Mouse (Mus musculus) midbrain, embryonic 13.5 days (tissue): ENCODE measurements around the gene Gabrb1. TPM values are rescaled to one million over a fixed set of nuclear protein-coding genes. Genes with fewer than 3 reads are reported as not detected.
"Not testable (repeated sequence)": the region's sequence is repeated elsewhere in the genome, so short reads cannot be mapped to it uniquely, and the experiment has no call there.

Experiments
- ATAC-seq: fragments of 200-750 bp; cut with Nextera tagmentation; 2 replicates; pipeline ENCODE4 v1.8.0; 2017; ENCODE audit warnings: mild to moderate bottlenecking, moderate TSS enrichment, moderate library complexity
- H3K27ac ChIP-seq: fragments of 300-500 bp; sonication (generic); 2 replicates; pipeline ENCODE4 v1.5.1; 2015; ENCODE audit warnings: inconsistent platforms, mild to moderate bottlenecking, moderate library complexity
- H3K27me3 ChIP-seq: fragments of 300-500 bp; sonication (generic); 2 replicates; pipeline ENCODE4 v1.6.1; 2015; ENCODE audit warnings: mild to moderate bottlenecking, inconsistent platforms
- H3K36me3 ChIP-seq: fragments of 300-500 bp; sonication (generic); 2 replicates; pipeline ENCODE4 v1.6.1; 2015; ENCODE audit warnings: mild to moderate bottlenecking, inconsistent platforms
- H3K4me1 ChIP-seq: fragments of 300-500 bp; sonication (generic); replicated peaks from 2 replicates; pipeline ENCODE4 v1.6.1; 2015; ENCODE audit warnings: inconsistent platforms
- H3K4me2 ChIP-seq: fragments of 300-500 bp; sonication (generic); replicated peaks from 2 replicates; pipeline ENCODE4 v1.6.1; 2015; ENCODE audit warnings: moderate library complexity, mild to moderate bottlenecking, inconsistent platforms
- H3K4me3 ChIP-seq: fragments of 300-500 bp; sonication (generic); replicated peaks from 2 replicates; pipeline ENCODE4 v1.5.1; 2015; ENCODE audit warnings: mild to moderate bottlenecking, inconsistent platforms
- H3K9ac ChIP-seq: fragments of 300-500 bp; sonication (generic); replicated peaks from 2 replicates; pipeline ENCODE4 v1.6.1; 2015; ENCODE audit warnings: mild to moderate bottlenecking, inconsistent platforms
- H3K9me3 ChIP-seq: fragments of 300-500 bp; sonication (generic); 2 replicates; pipeline ENCODE4 v1.6.1; 2016; ENCODE audit warnings: mild to moderate bottlenecking, inconsistent platforms
- WGBS: fragments of 180-500 bp; shearing (Covaris S2); methylation state at CpG from one replicate; pipeline ENCODE4 v1.1.7; 2015; 5-methylcytosine and 5-hydroxymethylcytosine counted together
- polyA plus RNA-seq: library from polyadenylated mRNA; unstranded; fragments of >200 nt; fragmentation: Nextera tagmentation; extraction: Ambion mirVana; gene quantifications from 2 replicates; pipeline ENCODE4 v1.2.1, GENCODE M21; 2015

Gene Gabrb1
- polyA plus RNA-seq, 1 experiment from 2014 or later: 7.8 TPM

- Histone ChIP-seq H3K36me3 (peaks cover under 1% of the 10 kb centered on the region; the same call in 1 of the 2 replicates), H3K4me1 (peaks cover 6% of the 10 kb centered on the region), H3K9ac (no peak overlapping the region), H3K27ac (no peak overlapping the region), H3K4me2 (no peak overlapping the region), H3K9me3 (no peaks in the 10 kb centered on the region), H3K4me3 (no peak overlapping the region), H3K27me3 (no peaks in the 10 kb centered on the region)
- no peak for ATAC-seq
- WGBS: 100% methylated on average over 5 of the region's 5 CpGs
These were observed 493.0 kb downstream of the Gabrb1 start for GRCm38 (mm10) chr5:72150870-72151269.

GRCm38 (mm10) chr5:72155686-72156085 lies 497.8 kb downstream of the Gabrb1 start:
- not testable (repeated sequence) for H3K9me3 ChIP-seq, H3K27ac ChIP-seq, H3K4me1 ChIP-seq, ATAC-seq, H3K27me3 ChIP-seq, H3K9ac ChIP-seq, H3K4me2 ChIP-seq, H3K4me3 ChIP-seq
- H3K36me3 ChIP-seq: peaks cover 39% of the 10 kb centered on the region
- WGBS: 71% methylated on average over 3 of the region's 3 CpGs

GRCm38 (mm10) chr5:72156598-72156997 lies 498.7 kb downstream of the Gabrb1 start:
- Histone ChIP-seq H3K9me3 (no peaks in the 10 kb centered on the region), H3K4me2 (no peak overlapping the region), H3K4me1 (no peaks in the 10 kb centered on the region), H3K27ac (no peak overlapping the region), H3K27me3 (no peaks in the 10 kb centered on the region), H3K9ac (no peak overlapping the region), H3K36me3 (peaks cover 47% of the 10 kb centered on the region), H3K4me3 (no peak overlapping the region)
- no peak for ATAC-seq
- whole genome bisulfite sequencing: 96% methylated on average over 5 of the region's 5 CpGs

- ATAC-seq: no peak
- H3K9ac ChIP-seq: no peak overlapping the region
- H3K27ac ChIP-seq: no peak overlapping the region
- no peak overlapping the region for H3K4me3 ChIP-seq
- no peaks in the 10 kb centered on the region for H3K9me3 ChIP-seq
- 94% methylated on average over 12 of the region's 12 CpGs for WGBS
- H3K27me3 ChIP-seq: no peaks in the 10 kb centered on the region
- H3K36me3 ChIP-seq: peaks cover 55% of the 10 kb centered on the region
- no peak overlapping the region for H3K4me2 ChIP-seq
- no peaks in the 10 kb centered on the region for H3K4me1 ChIP-seq
These were observed 500.8 kb downstream of the Gabrb1 start for GRCm38 (mm10) chr5:72158667-72159066.

- no peak overlapping the region for H3K4me3 ChIP-seq
- ATAC-seq: no peak
- H3K4me2 ChIP-seq: no peak overlapping the region
- WGBS: 86% methylated on average over 6 of the region's 6 CpGs
- peaks cover 55% of the 10 kb centered on the region for H3K36me3 ChIP-seq
- H3K9me3 ChIP-seq: no peaks in the 10 kb centered on the region
- H3K4me1 ChIP-seq: 0 out of 2 replicates have a peak, but pooled peaks cover 4% of the 10 kb centered on the region
- H3K27me3 ChIP-seq: no peaks in the 10 kb centered on the region
- no peak overlapping the region for H3K9ac ChIP-seq
- H3K27ac ChIP-seq: no peak overlapping the region
These were observed 501.6 kb downstream of the Gabrb1 start for GRCm38 (mm10) chr5:72159537-72159936.

GRCm38 (mm10) chr5:72160781-72161485 lies 503.0 kb downstream of the Gabrb1 start:
- no peaks in the 10 kb centered on the region for H3K27me3 ChIP-seq
- H3K9me3 ChIP-seq: no peaks in the 10 kb centered on the region
- no peak for ATAC-seq
- H3K4me2 ChIP-seq: no peak overlapping the region
- H3K4me3 ChIP-seq: no peak overlapping the region
- H3K27ac ChIP-seq: no peak overlapping the region
- 0 out of 2 replicates have a peak, but pooled peaks cover 4% of the 10 kb centered on the region for H3K4me1 ChIP-seq
- no peak overlapping the region for H3K9ac ChIP-seq
- H3K36me3 ChIP-seq: peaks cover 54% of the 10 kb centered on the region
- WGBS: 94% methylated on average over 11 of the region's 11 CpGs

GRCm38 (mm10) chr5:72162855-72163254 lies 504.9 kb downstream of the Gabrb1 start:
- no peak for ATAC-seq
- H3K4me3 ChIP-seq: no peak overlapping the region
- H3K27ac ChIP-seq: no peak overlapping the region
- H3K9me3 ChIP-seq: no peaks in the 10 kb centered on the region
- peaks cover 18% of the 10 kb centered on the region for H3K4me1 ChIP-seq
- H3K36me3 ChIP-seq: peaks cover 37% of the 10 kb centered on the region
- WGBS: 85% methylated on average over 5 of the region's 5 CpGs
- H3K9ac ChIP-seq: peak overlapping the region; percentile 32; the same call in 1 of the 2 replicates
- no peak overlapping the region for H3K4me2 ChIP-seq
- no peaks in the 10 kb centered on the region for H3K27me3 ChIP-seq

GRCm38 (mm10) chr5:72164386-72164785 lies 506.5 kb downstream of the Gabrb1 start:
- Histone ChIP-seq H3K27ac (no peak overlapping the region), H3K4me3 (no peak overlapping the region), H3K4me1 (peaks cover 18% of the 10 kb centered on the region), H3K9ac (no peak overlapping the region), H3K4me2 (no peak overlapping the region), H3K9me3 (no peaks in the 10 kb centered on the region), H3K27me3 (no peaks in the 10 kb centered on the region), H3K36me3 (peaks cover 26% of the 10 kb centered on the region)
- ATAC-seq: no peak
- WGBS: 92% methylated on average over 7 of the region's 7 CpGs

GRCm38 (mm10) chr5:72167594-72168284 lies 509.8 kb downstream of the Gabrb1 start, which contains the start of gene Commd8:
TSS of gene Commd8 (minus strand) at chr5:72168189.
- ATAC-seq: peak; percentile 96
- Histone ChIP-seq H3K9me3 (no peaks in the 10 kb centered on the region), H3K27ac (0 out of 2 replicates have a peak within 1 kb of the TSS, but pooled peaks have one; percentile 56), H3K4me1 (peaks cover 18% of the 10 kb centered on the region), H3K9ac (peak within 1 kb of the TSS; percentile 78), H3K27me3 (no peaks in the 10 kb centered on the region), H3K4me2 (peak within 1 kb of the TSS; percentile 90), H3K36me3 (no peaks in the 10 kb centered on the region; the same call in none of the 2 replicates), H3K4me3 (peak within 1 kb of the TSS; percentile 81)
- under 1% methylated on average over 38 of the region's 38 CpGs for WGBS

GRCm38 (mm10) chr5:72168285-72168621 lies 510.3 kb downstream of the Gabrb1 start:
- peak; percentile 75 for ATAC-seq
- Histone ChIP-seq H3K4me3 (peak overlapping the region; percentile 81), H3K4me1 (peaks cover 18% of the 10 kb centered on the region), H3K27me3 (no peaks in the 10 kb centered on the region), H3K9me3 (no peaks in the 10 kb centered on the region), H3K36me3 (no peaks in the 10 kb centered on the region; the same call in 1 of the 2 replicates), H3K4me2 (peak overlapping the region; percentile 90), H3K9ac (no peak overlapping the region), H3K27ac (no peak overlapping the region)
- 0% methylated on average over 4 of the region's 4 CpGs for WGBS

GRCm38 (mm10) chr5:72170067-72170466 lies 512.2 kb downstream of the Gabrb1 start:
- no peak overlapping the region for H3K27ac ChIP-seq
- H3K4me1 ChIP-seq: peaks cover 14% of the 10 kb centered on the region
- WGBS: 83% methylated on average over 6 of the region's 6 CpGs
- no peaks in the 10 kb centered on the region for H3K36me3 ChIP-seq
- H3K4me3 ChIP-seq: no peak overlapping the region
- no peaks in the 10 kb centered on the region for H3K9me3 ChIP-seq
- no peak overlapping the region for H3K4me2 ChIP-seq
- no peak overlapping the region for H3K9ac ChIP-seq
- H3K27me3 ChIP-seq: no peaks in the 10 kb centered on the region
- ATAC-seq: no peak

GRCm38 (mm10) chr5:72172675-72173074 lies 514.8 kb downstream of the Gabrb1 start:
- Histone ChIP-seq H3K4me3 (no peak overlapping the region), H3K4me1 (peaks cover 10% of the 10 kb centered on the region), H3K9me3 (no peaks in the 10 kb centered on the region), H3K4me2 (no peak overlapping the region), H3K36me3 (no peaks in the 10 kb centered on the region), H3K9ac (no peak overlapping the region), H3K27ac (no peak overlapping the region), H3K27me3 (no peaks in the 10 kb centered on the region)
- 34% methylated on average over 3 of the region's 3 CpGs for WGBS
- ATAC-seq: no peak
